Mouse (Mus musculus): ENCODE data around the gene Cux1.
"Not testable (repeated sequence)": the region's sequence is repeated elsewhere in the genome, so short reads cannot be mapped to it uniquely, and the experiment has no call there.

Gene Cux1

GRCm38 (mm10) chr5:136246452-136246838, 320.8 kb downstream of the Cux1 start, which contains the start of gene Sh2b2:
TSS of gene Sh2b2 (minus strand) at chr5:136246556.
- no peak for DNase-seq (ENCODE audit: low spot score in 2 of 2)

GRCm38 (mm10) chr5:136245541-136246451, 321.5 kb downstream of the Cux1 start:
- DNase-seq (ENCODE audit: low spot score in 2 of 2), result no peak

- DNase-seq (ENCODE audit: low spot score in 2 of 2), result peak; percentile 81 to 86
Measured at GRCm38 (mm10) chr5:136244762-136245540, 322.3 kb downstream of the Cux1 start.

GRCm38 (mm10) chr5:136243851-136244761, 323.2 kb downstream of the Cux1 start:
- peak; percentile 10 to 13 for DNase-seq (ENCODE audit: low spot score in 2 of 2)

GRCm38 (mm10) chr5:136241161-136241560, 326.1 kb downstream of the Cux1 start:
- DNase-seq (ENCODE audit: low spot score in 2 of 2), result no peak

GRCm38 (mm10) chr5:136240381-136240780, 326.9 kb downstream of the Cux1 start:
- DNase-seq (ENCODE audit: low spot score in 2 of 2), result no peak

GRCm38 (mm10) chr5:136237607-136238006, 329.7 kb downstream of the Cux1 start:
- no peak for DNase-seq (ENCODE audit: low spot score in 2 of 2)

GRCm38 (mm10) chr5:136236611-136237010, 330.7 kb downstream of the Cux1 start:
- no peak for DNase-seq (ENCODE audit: low spot score in 2 of 2)

- no peak for DNase-seq (ENCODE audit: low spot score in 2 of 2)
Measured at GRCm38 (mm10) chr5:136230348-136231035, 336.8 kb downstream of the Cux1 start.

- DNase-seq (ENCODE audit: low spot score in 2 of 2), result no peak
Measured at GRCm38 (mm10) chr5:136226246-136226876, 340.9 kb downstream of the Cux1 start.

GRCm38 (mm10) chr5:136218585-136218984, 348.7 kb downstream of the Cux1 start:
- no peak for DNase-seq (ENCODE audit: low spot score in 2 of 2)

- no peak for DNase-seq (ENCODE audit: low spot score in 2 of 2)
Measured at GRCm38 (mm10) chr5:136217932-136218381, 349.3 kb downstream of the Cux1 start.

GRCm38 (mm10) chr5:136217004-136217665, 350.2 kb downstream of the Cux1 start:
- DNase-seq (ENCODE audit: low spot score in 2 of 2), result no peak

GRCm38 (mm10) chr5:136215958-136216357, 351.3 kb downstream of the Cux1 start:
- no peak for DNase-seq (ENCODE audit: low spot score in 2 of 2)

- no peak for DNase-seq (ENCODE audit: low spot score in 2 of 2)
Measured at GRCm38 (mm10) chr5:136215211-136215610, 352.1 kb downstream of the Cux1 start.

- no peak for DNase-seq (ENCODE audit: low spot score in 2 of 2)
Measured at GRCm38 (mm10) chr5:136213716-136214115, 353.6 kb downstream of the Cux1 start.

GRCm38 (mm10) chr5:136212716-136213115, 354.6 kb downstream of the Cux1 start:
- no peak for DNase-seq (ENCODE audit: low spot score in 2 of 2)

GRCm38 (mm10) chr5:136211341-136212102, 355.8 kb downstream of the Cux1 start:
- not testable (repeated sequence) for DNase-seq (ENCODE audit: low spot score in 2 of 2)

GRCm38 (mm10) chr5:136210549-136210948, 356.7 kb downstream of the Cux1 start:
- no peak for DNase-seq (ENCODE audit: low spot score in 2 of 2)
